Mouse (Mus musculus) heart, embryonic 15.5 days (tissue): Measurements from ENCODE around the gene Psmb11. TPM values are rescaled to one million over a fixed set of nuclear protein-coding genes. Genes with fewer than 3 reads are reported as not detected.

Source experiments
- ATAC-seq: fragments of 200-750 bp; cut with Nextera tagmentation; replicated peaks from 2 replicates; pipeline ENCODE4 v1.8.0; 2017; ENCODE audit warnings: low read depth, moderate TSS enrichment; ENCODE audit not compliant: insufficient number of reproducible peaks, insufficient read depth, low FRiP score
- H3K27ac ChIP-seq: fragments of 300-500 bp; sonication (generic); 2 replicates; pipeline ENCODE4 v1.5.1; 2015; ENCODE audit warnings: mild to moderate bottlenecking, inconsistent platforms
- H3K27me3 ChIP-seq: fragments of 300-500 bp; sonication (generic); 2 replicates; pipeline ENCODE4 v1.6.1; 2015; ENCODE audit warnings: inconsistent platforms
- H3K36me3 ChIP-seq: fragments of 300-500 bp; sonication (generic); 2 replicates; pipeline ENCODE4 v1.6.1; 2015; ENCODE audit warnings: mild to moderate bottlenecking, inconsistent platforms
- H3K4me1 ChIP-seq: fragments of 300-500 bp; sonication (generic); replicated peaks from 2 replicates; pipeline ENCODE4 v1.6.1; 2015; ENCODE audit warnings: inconsistent platforms
- H3K4me2 ChIP-seq: fragments of 300-500 bp; sonication (generic); 2 replicates; pipeline ENCODE4 v1.6.1; 2015; ENCODE audit warnings: inconsistent platforms, mild to moderate bottlenecking, moderate library complexity
- H3K4me3 ChIP-seq: fragments of 300-500 bp; sonication (generic); 2 replicates; pipeline ENCODE4 v1.5.1; 2015; ENCODE audit warnings: mild to moderate bottlenecking, inconsistent platforms
- H3K9ac ChIP-seq: fragments of 300-500 bp; sonication (generic); 2 replicates; pipeline ENCODE4 v1.6.1; 2015; ENCODE audit warnings: mild to moderate bottlenecking, inconsistent platforms
- H3K9me3 ChIP-seq: fragments of 300-500 bp; sonication (generic); replicated peaks from 2 replicates; pipeline ENCODE4 v1.6.1; 2016; ENCODE audit warnings: inconsistent platforms
- WGBS: fragments of 180-500 bp; shearing (Covaris S2); methylation state at CpG from one replicate; pipeline ENCODE4 v1.1.7; 2015; ENCODE audit warnings: mixed read lengths; 5-methylcytosine and 5-hydroxymethylcytosine counted together
- polyA plus RNA-seq: library from polyadenylated mRNA; unstranded; fragments of >200 nt; fragmentation: Nextera tagmentation; extraction: Ambion mirVana; gene quantifications from 2 replicates; pipeline ENCODE4 v1.2.1, GENCODE M21; 2015

The Psmb11 gene
- polyA plus RNA-seq, 1 experiment from 2014 or later: 1.7 TPM

GRCm38 (mm10) chr14:54642224-54642944, 21.2 kb downstream of the Psmb11 start:
- no peaks in the 10 kb centered on the region; the same call in 1 of the 2 replicates for H3K27me3 ChIP-seq
- peaks cover 53% of the 10 kb centered on the region for H3K36me3 ChIP-seq
- no peak for ATAC-seq
- no peaks in the 10 kb centered on the region for H3K9me3 ChIP-seq
- WGBS: 81% methylated on average over 25 of the region's 25 CpGs
- no peak overlapping the region for H3K4me3 ChIP-seq
- no peak overlapping the region for H3K27ac ChIP-seq
- H3K4me1 ChIP-seq: peaks cover 14% of the 10 kb centered on the region
- no peak overlapping the region for H3K9ac ChIP-seq
- no peak overlapping the region for H3K4me2 ChIP-seq

- Histone ChIP-seq H3K27ac (no peak overlapping the region), H3K4me3 (no peak overlapping the region), H3K4me2 (no peak overlapping the region), H3K4me1 (peaks cover 14% of the 10 kb centered on the region), H3K36me3 (peaks cover 59% of the 10 kb centered on the region), H3K27me3 (no peaks in the 10 kb centered on the region; the same call in 1 of the 2 replicates), H3K9ac (no peak overlapping the region), H3K9me3 (no peaks in the 10 kb centered on the region)
- no peak for ATAC-seq
- WGBS: 90% methylated on average over 2 of the region's 2 CpGs
Observed at GRCm38 (mm10) chr14:54643011-54643410, 21.8 kb downstream of the Psmb11 start.

GRCm38 (mm10) chr14:54644294-54644693, 23.1 kb downstream of the Psmb11 start:
- H3K27ac ChIP-seq: no peak overlapping the region
- no peak overlapping the region for H3K4me3 ChIP-seq
- H3K9me3 ChIP-seq: no peaks in the 10 kb centered on the region
- H3K9ac ChIP-seq: no peak overlapping the region
- H3K4me1 ChIP-seq: peaks cover 16% of the 10 kb centered on the region
- H3K27me3 ChIP-seq: no peaks in the 10 kb centered on the region; the same call in 1 of the 2 replicates
- H3K36me3 ChIP-seq: peaks cover 69% of the 10 kb centered on the region
- H3K4me2 ChIP-seq: no peak overlapping the region
- ATAC-seq: no peak
- WGBS: 64% methylated on average over 9 of the region's 9 CpGs

- peaks cover 87% of the 10 kb centered on the region for H3K36me3 ChIP-seq
Observed at GRCm38 (mm10) chr14:54646455-54646854, 25.2 kb downstream of the Psmb11 start.

GRCm38 (mm10) chr14:54646898-54647636, 25.8 kb downstream of the Psmb11 start:
- H3K4me3 ChIP-seq: no peak overlapping the region
- peaks cover 14% of the 10 kb centered on the region for H3K4me1 ChIP-seq
- H3K27ac ChIP-seq: no peak overlapping the region
- 90% methylated on average over 8 of the region's 8 CpGs for WGBS
- H3K9me3 ChIP-seq: no peaks in the 10 kb centered on the region
- H3K27me3 ChIP-seq: no peaks in the 10 kb centered on the region
- H3K9ac ChIP-seq: no peak overlapping the region
- ATAC-seq: no peak
- peaks cover 92% of the 10 kb centered on the region for H3K36me3 ChIP-seq
- no peak overlapping the region for H3K4me2 ChIP-seq

More at GRCm38 (mm10) chr14:54646455-54646854, 25.2 kb downstream of the Psmb11 start:
- H3K9me3 ChIP-seq: no peaks in the 10 kb centered on the region
- no peak overlapping the region for H3K9ac ChIP-seq
- H3K4me3 ChIP-seq: no peak overlapping the region
- H3K4me2 ChIP-seq: no peak overlapping the region
- no peak for ATAC-seq
- no peaks in the 10 kb centered on the region for H3K27me3 ChIP-seq
- peaks cover 10% of the 10 kb centered on the region for H3K4me1 ChIP-seq
- WGBS: 94% methylated on average over 17 of the region's 17 CpGs
- H3K27ac ChIP-seq: no peak overlapping the region

GRCm38 (mm10) chr14:54647900-54648299, 26.7 kb downstream of the Psmb11 start:
- Histone ChIP-seq H3K4me2 (no peak overlapping the region), H3K36me3 (peaks cover 84% of the 10 kb centered on the region), H3K9ac (no peak overlapping the region), H3K4me1 (peaks cover 22% of the 10 kb centered on the region), H3K9me3 (no peaks in the 10 kb centered on the region), H3K27ac (no peak overlapping the region), H3K27me3 (no peaks in the 10 kb centered on the region), H3K4me3 (no peak overlapping the region)
- no peak for ATAC-seq
- WGBS: 76% methylated on average over 4 of the region's 4 CpGs

- no peaks in the 10 kb centered on the region for H3K27me3 ChIP-seq
- H3K4me1 ChIP-seq: peaks cover 33% of the 10 kb centered on the region
- ATAC-seq: 0 out of 2 replicates have a peak, but pooled peaks have one; percentile 7
- H3K27ac ChIP-seq: no peak overlapping the region
- H3K4me3 ChIP-seq: no peak overlapping the region
- peaks cover 61% of the 10 kb centered on the region for H3K36me3 ChIP-seq
- no peaks in the 10 kb centered on the region for H3K9me3 ChIP-seq
- H3K4me2 ChIP-seq: no peak overlapping the region
- 59% methylated on average over 23 of the region's 23 CpGs for WGBS
- no peak overlapping the region for H3K9ac ChIP-seq
Observed at GRCm38 (mm10) chr14:54650621-54651454, 29.6 kb downstream of the Psmb11 start.

GRCm38 (mm10) chr14:54651556-54651955, 30.3 kb downstream of the Psmb11 start:
- Histone ChIP-seq H3K4me2 (no peak overlapping the region), H3K4me1 (peaks cover 33% of the 10 kb centered on the region), H3K4me3 (no peak overlapping the region), H3K9me3 (no peaks in the 10 kb centered on the region), H3K27ac (peak overlapping the region; percentile 38; the same call in 1 of the 2 replicates), H3K9ac (no peak overlapping the region), H3K27me3 (no peaks in the 10 kb centered on the region), H3K36me3 (peaks cover 61% of the 10 kb centered on the region)
- ATAC-seq: no peak
- 77% methylated on average over 4 of the region's 4 CpGs for WGBS

- H3K36me3 ChIP-seq: peaks cover 59% of the 10 kb centered on the region
- H3K4me1 ChIP-seq: peaks cover 33% of the 10 kb centered on the region
- peak overlapping the region; percentile 88 for H3K27ac ChIP-seq
- H3K9ac ChIP-seq: peak overlapping the region; percentile 76
- peak overlapping the region; percentile 62 for H3K4me3 ChIP-seq
- no peak for ATAC-seq
- H3K27me3 ChIP-seq: no peaks in the 10 kb centered on the region
- no peaks in the 10 kb centered on the region for H3K9me3 ChIP-seq
- peak overlapping the region; percentile 74 for H3K4me2 ChIP-seq
- WGBS: 0% methylated on average over 7 of the region's 7 CpGs
Observed at GRCm38 (mm10) chr14:54652787-54653186, 31.6 kb downstream of the Psmb11 start.

GRCm38 (mm10) chr14:54653496-54653895, 32.3 kb downstream of the Psmb11 start:
- peak; percentile 91 for ATAC-seq
- Histone ChIP-seq H3K27ac (peak overlapping the region; percentile 88), H3K27me3 (no peaks in the 10 kb centered on the region), H3K4me1 (peaks cover 33% of the 10 kb centered on the region), H3K36me3 (peaks cover 57% of the 10 kb centered on the region), H3K4me2 (peak overlapping the region; percentile 74), H3K9me3 (no peaks in the 10 kb centered on the region), H3K9ac (peak overlapping the region; percentile 76), H3K4me3 (peak overlapping the region; percentile 62)
- 0% methylated on average over 12 of the region's 12 CpGs for WGBS

- H3K9ac ChIP-seq: no peak overlapping the region
- WGBS: 88% methylated on average over 2 of the region's 2 CpGs
- H3K9me3 ChIP-seq: no peaks in the 10 kb centered on the region
- H3K27ac ChIP-seq: no peak overlapping the region
- H3K4me3 ChIP-seq: no peak overlapping the region
- no peaks in the 10 kb centered on the region for H3K4me1 ChIP-seq
- peaks cover 93% of the 10 kb centered on the region for H3K36me3 ChIP-seq
- ATAC-seq: no peak
- no peak overlapping the region for H3K4me2 ChIP-seq
- H3K27me3 ChIP-seq: no peaks in the 10 kb centered on the region
Observed at GRCm38 (mm10) chr14:54660009-54660408, 38.8 kb downstream of the Psmb11 start.
